Mouse (Mus musculus): ENCODE results near the gene Far1. TPM values are rescaled to one million over a fixed set of nuclear protein-coding genes. Genes with fewer than 3 reads are reported as not detected.

Gene Far1
- polyA plus RNA-seq, 1 experiment: 13.9 TPM

GRCm38 (mm10) chr7:113518961-113519360 is 5.3 kb downstream of the Far1 start:
- no peak for TF ChIP-seq CTCF (IDR thresholded peaks at IDR 0.05; ENCODE audit: control insufficient read depth, insufficient read depth, insufficient read length)
- Histone ChIP-seq H3K79me3 (ENCODE audit: low read depth) (peaks cover 87% of the 10 kb centered on the region), H3ac (ENCODE audit: control insufficient read depth, insufficient read length, low read depth) (no peak overlapping the region), H3K4me3 (ENCODE audit: insufficient read depth, poor library complexity, severe bottlenecking) (no peak overlapping the region), H3K36me3 (ENCODE audit: control insufficient read depth, insufficient read depth) (no peaks in the 10 kb centered on the region), H3K79me2 (ENCODE audit: control insufficient read depth, insufficient read depth) (peaks cover 100% of the 10 kb centered on the region), H3K27me3 (ENCODE audit: control insufficient read depth, insufficient read depth, insufficient read length) (no peaks in the 10 kb centered on the region)

GRCm38 (mm10) chr7:113543158-113543557 is 29.5 kb downstream of the Far1 start:
- H3ac ChIP-seq (ENCODE audit: control insufficient read depth, insufficient read length, low read depth): no peak overlapping the region
- no peak overlapping the region for H3K4me3 ChIP-seq (ENCODE audit: insufficient read depth, poor library complexity, severe bottlenecking)
- H3K79me2 ChIP-seq (ENCODE audit: control insufficient read depth, insufficient read depth): peaks cover 12% of the 10 kb centered on the region
- H3K27me3 ChIP-seq (ENCODE audit: control insufficient read depth, insufficient read depth, insufficient read length): no peaks in the 10 kb centered on the region
- peaks cover 3% of the 10 kb centered on the region for H3K79me3 ChIP-seq (ENCODE audit: low read depth)
- H3K36me3 ChIP-seq (ENCODE audit: control insufficient read depth, insufficient read depth): peaks cover 56% of the 10 kb centered on the region
- TF ChIP-seq MYOD1 (IDR thresholded peaks at IDR 0.05; ENCODE audit: control insufficient read depth, insufficient read length, low read depth) (no peak), CEBPB (IDR thresholded peaks at IDR 0.05; ENCODE audit: low read depth) (no peak), FOSL1 (IDR thresholded peaks at IDR 0.05; ENCODE audit: insufficient read depth, low read length, poor library complexity, severe bottlenecking) (no peak), MAX (IDR thresholded peaks at IDR 0.05) (no peak), USF1 (IDR thresholded peaks at IDR 0.05; ENCODE audit: low read depth) (no peak), CTCF (IDR thresholded peaks at IDR 0.05; ENCODE audit: control insufficient read depth, insufficient read depth, insufficient read length) (no peak)

GRCm38 (mm10) chr7:113551742-113552463 is 38.3 kb downstream of the Far1 start:
- Histone ChIP-seq H3ac (ENCODE audit: control insufficient read depth, insufficient read length, low read depth) (no peak overlapping the region), H3K79me2 (ENCODE audit: control insufficient read depth, insufficient read depth) (no peaks in the 10 kb centered on the region), H3K36me3 (ENCODE audit: control insufficient read depth, insufficient read depth) (peaks cover 63% of the 10 kb centered on the region), H3K4me3 (ENCODE audit: insufficient read depth, poor library complexity, severe bottlenecking) (no peak overlapping the region), H3K79me3 (ENCODE audit: low read depth) (no peaks in the 10 kb centered on the region), H3K27me3 (ENCODE audit: control insufficient read depth, insufficient read depth, insufficient read length) (no peaks in the 10 kb centered on the region)
- TF ChIP-seq USF1 (IDR thresholded peaks at IDR 0.05; ENCODE audit: low read depth) (no peak), FOSL1 (IDR thresholded peaks at IDR 0.05; ENCODE audit: insufficient read depth, low read length, poor library complexity, severe bottlenecking) (no peak), MYOD1 (IDR thresholded peaks at IDR 0.05; ENCODE audit: control insufficient read depth, insufficient read length, low read depth) (no peak), CTCF (IDR thresholded peaks at IDR 0.05; ENCODE audit: control insufficient read depth, insufficient read depth, insufficient read length) (no peak), MYOG (IDR thresholded peaks at IDR 0.05; ENCODE audit: control insufficient read depth, extremely low read depth, insufficient read length) (no peak), MAX (IDR thresholded peaks at IDR 0.05) (no peak), CEBPB (IDR thresholded peaks at IDR 0.05; ENCODE audit: low read depth) (no peak)

GRCm38 (mm10) chr7:113552508-113552907 is 38.9 kb downstream of the Far1 start:
- Histone ChIP-seq H3K79me2 (ENCODE audit: control insufficient read depth, insufficient read depth) (no peaks in the 10 kb centered on the region), H3K4me3 (ENCODE audit: insufficient read depth, poor library complexity, severe bottlenecking) (no peak overlapping the region), H3K27me3 (ENCODE audit: control insufficient read depth, insufficient read depth, insufficient read length) (no peaks in the 10 kb centered on the region), H3K36me3 (ENCODE audit: control insufficient read depth, insufficient read depth) (peaks cover 60% of the 10 kb centered on the region), H3ac (ENCODE audit: control insufficient read depth, insufficient read length, low read depth) (no peak overlapping the region), H3K79me3 (ENCODE audit: low read depth) (no peaks in the 10 kb centered on the region)
- TF ChIP-seq CTCF (IDR thresholded peaks at IDR 0.05; ENCODE audit: control insufficient read depth, insufficient read depth, insufficient read length): no peak
- TF ChIP-seq CEBPB (IDR thresholded peaks at IDR 0.05; ENCODE audit: low read depth): no peak

GRCm38 (mm10) chr7:113556138-113556537 is 42.5 kb downstream of the Far1 start:
- no peaks in the 10 kb centered on the region for H3K79me3 ChIP-seq (ENCODE audit: low read depth)
- no peaks in the 10 kb centered on the region for H3K79me2 ChIP-seq (ENCODE audit: control insufficient read depth, insufficient read depth)
- no peak for TF ChIP-seq MYOD1 (IDR thresholded peaks at IDR 0.05; ENCODE audit: control insufficient read depth, insufficient read length, low read depth)
- no peak for TF ChIP-seq MYOG (IDR thresholded peaks at IDR 0.05; ENCODE audit: control insufficient read depth, extremely low read depth, insufficient read length)
- TF ChIP-seq CEBPB (IDR thresholded peaks at IDR 0.05; ENCODE audit: low read depth): no peak
- no peak for TF ChIP-seq MAX (IDR thresholded peaks at IDR 0.05)
- H3K4me3 ChIP-seq (ENCODE audit: insufficient read depth, poor library complexity, severe bottlenecking): no peak overlapping the region
- H3K36me3 ChIP-seq (ENCODE audit: control insufficient read depth, insufficient read depth): peaks cover 34% of the 10 kb centered on the region
- H3ac ChIP-seq (ENCODE audit: control insufficient read depth, insufficient read length, low read depth): no peak overlapping the region
- H3K27me3 ChIP-seq (ENCODE audit: control insufficient read depth, insufficient read depth, insufficient read length): no peaks in the 10 kb centered on the region

GRCm38 (mm10) chr7:113566892-113567291 is 53.3 kb downstream of the Far1 start:
- no peak for TF ChIP-seq USF1 (IDR thresholded peaks at IDR 0.05; ENCODE audit: low read depth)
- TF ChIP-seq CTCF (IDR thresholded peaks at IDR 0.05; ENCODE audit: control insufficient read depth, insufficient read depth, insufficient read length): no peak
- TF ChIP-seq MYOD1 (IDR thresholded peaks at IDR 0.05; ENCODE audit: control insufficient read depth, insufficient read length, low read depth): no peak
- no peaks in the 10 kb centered on the region for H3K79me2 ChIP-seq (ENCODE audit: control insufficient read depth, insufficient read depth)
- no peak overlapping the region for H3K4me3 ChIP-seq (ENCODE audit: insufficient read depth, poor library complexity, severe bottlenecking)
- H3K27me3 ChIP-seq (ENCODE audit: control insufficient read depth, insufficient read depth, insufficient read length): no peaks in the 10 kb centered on the region
- no peak overlapping the region for H3ac ChIP-seq (ENCODE audit: control insufficient read depth, insufficient read length, low read depth)
- no peaks in the 10 kb centered on the region for H3K79me3 ChIP-seq (ENCODE audit: low read depth)
- H3K36me3 ChIP-seq (ENCODE audit: control insufficient read depth, insufficient read depth): peaks cover 51% of the 10 kb centered on the region
